Mouse (Mus musculus) lung, postnatal 0 days (tissue): Measurements from ENCODE around the gene 1810013L24Rik.

Source experiments
- CTCF ChIP-seq: IDR thresholded peaks from 2 replicates; pipeline ENCODE4 v1.5.1; 2016; ENCODE audit warnings: antibody characterized with exemption, mild to moderate bottlenecking
- EP300 ChIP-seq: IDR thresholded peaks from 2 replicates; pipeline ENCODE4 v1.6.1; 2016; ENCODE audit warnings: antibody characterized with exemption, mild to moderate bottlenecking, control low read depth

GRCm38 (mm10) chr16:8827366-8827765, 2.5 kb upstream of the 1810013L24Rik start:
- TF ChIP-seq EP300 (no peak), CTCF (no peak)
